Mouse (Mus musculus) liver, embryonic 14 days (tissue): ENCODE measurements around the gene Hnrnph1. TPM values are rescaled to one million over a fixed set of nuclear protein-coding genes. Genes with fewer than 3 reads are reported as not detected.

Experiments
- polyA plus RNA-seq: library from polyadenylated mRNA; depleted of rRNA; stranded (reverse); fragments of >200 nt; gene quantifications from 2 replicates; pipeline ENCODE4 v1.2.3, GENCODE M21; 2012; rRNA removed

The Hnrnph1 gene
- polyA plus RNA-seq = 208 and 229 TPM in 2 replicates

DNA sequence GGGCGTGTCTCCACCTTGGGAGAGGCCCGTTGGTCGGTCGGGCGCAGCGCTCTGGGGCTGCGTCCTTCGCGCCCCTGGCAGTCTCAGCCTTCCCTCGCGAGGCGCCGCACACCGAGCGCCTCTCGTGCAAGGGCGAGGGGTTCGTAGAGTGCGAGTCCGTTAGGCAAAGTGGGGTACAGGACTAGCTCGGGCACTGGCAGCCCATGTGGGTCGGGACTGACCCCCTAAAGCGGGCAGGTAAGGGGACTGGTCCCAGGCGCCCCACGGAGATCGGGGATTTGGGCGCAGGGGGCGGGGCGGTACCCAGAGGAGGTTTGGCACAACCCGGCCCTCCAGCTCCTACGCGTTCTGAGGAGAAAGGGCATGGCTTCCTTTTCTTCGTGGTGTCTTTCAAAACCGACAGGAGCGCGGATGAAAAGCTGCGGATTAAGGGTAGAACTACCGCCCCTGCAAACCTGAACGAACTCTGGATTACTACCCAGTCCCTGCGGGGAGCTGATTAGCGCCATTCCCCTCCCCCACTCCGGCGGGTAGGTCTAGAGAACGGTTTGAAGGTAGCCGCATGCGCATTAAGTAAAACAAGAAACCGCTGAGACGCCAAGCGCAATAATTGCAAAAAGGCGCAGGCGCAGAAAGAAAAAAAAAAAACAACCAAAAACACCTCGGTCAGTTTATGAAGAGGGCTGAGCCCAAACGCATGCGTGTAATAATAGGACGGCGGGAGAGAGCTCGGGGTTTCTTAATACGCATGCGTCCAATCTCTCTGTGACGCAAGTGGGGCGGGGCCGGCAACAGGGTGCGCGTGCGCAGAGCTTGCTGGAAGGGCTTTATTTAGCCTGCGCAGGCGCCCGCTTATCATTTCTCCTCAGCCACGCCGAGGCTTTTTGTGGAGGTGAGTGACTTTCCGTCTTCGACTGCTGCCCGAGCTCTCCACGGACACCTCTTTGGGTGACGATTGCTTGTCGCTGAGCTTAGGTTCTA, at the start of gene Hnrnph1:
Gene Hnrnph1, plus strand, starts transcription at position 80 of the 981 bp plus-strand sequence.

GRCm38 (mm10) chr11:50354162-50354561, 22.6 kb upstream of the Hnrnph1 start, which contains the start of gene Cby3:
Cby3 (plus strand) TSS chr11:50354462.

GRCm38 (mm10) chr11:50430277-50431133, 53.7 kb downstream of the Hnrnph1 start, which contains the start of gene Rufy1:
Rufy1 (minus strand) TSS chr11:50431125.

Other genes starting within 250 kb of the Hnrnph1 start
- gene Tbc1d9b, start 245.6 kb upstream of the Hnrnph1 start, polyA plus RNA-seq = 7.5 and 8.8 TPM in 2 replicates
- 7.1 and 7.2 TPM in 2 replicates for gene Mrnip, start 202.5 kb upstream of the Hnrnph1 start, polyA plus RNA-seq
- gene Sqstm1, start 166.2 kb upstream of the Hnrnph1 start, polyA plus RNA-seq = 42.7 and 48.6 TPM in 2 replicates
- gene Mgat4b, start 166.1 kb upstream of the Hnrnph1 start, polyA plus RNA-seq = 12.2 and 14.7 TPM in 2 replicates
- gene Ltc4s, start 138.4 kb upstream of the Hnrnph1 start, polyA plus RNA-seq = 0.79 and 0.85 TPM in 2 replicates
- gene Maml1, start 84.7 kb upstream of the Hnrnph1 start, polyA plus RNA-seq = 2.9 and 3.5 TPM in 2 replicates
- gene Canx, start 51.3 kb upstream of the Hnrnph1 start, polyA plus RNA-seq = 121 and 131 TPM in 2 replicates
- gene Cby3, start 22.5 kb upstream of the Hnrnph1 start, polyA plus RNA-seq = 0.06 and 0.07 TPM in 2 replicates
- 5.2 and 6.0 TPM in 2 replicates for gene Rufy1, start 54.1 kb downstream of the Hnrnph1 start, polyA plus RNA-seq
- gene Adamts2, start 225.1 kb downstream of the Hnrnph1 start, polyA plus RNA-seq = 0.97 and 1.5 TPM in 2 replicates